Mouse (Mus musculus): ENCODE data around the gene Smg1. TPM values are rescaled to one million over a fixed set of nuclear protein-coding genes. Genes with fewer than 3 reads are reported as not detected.
A peak's percentile ranks its signal among the peaks of the same experiment; 100 is the strongest.
"Not testable (repeated sequence)": the region's sequence is repeated elsewhere in the genome, so short reads cannot be mapped to it uniquely, and the experiment has no call there.

Smg1 gene
- polyA plus RNA-seq, 1 experiment from 2014 or later = 17.4 TPM

DNA sequence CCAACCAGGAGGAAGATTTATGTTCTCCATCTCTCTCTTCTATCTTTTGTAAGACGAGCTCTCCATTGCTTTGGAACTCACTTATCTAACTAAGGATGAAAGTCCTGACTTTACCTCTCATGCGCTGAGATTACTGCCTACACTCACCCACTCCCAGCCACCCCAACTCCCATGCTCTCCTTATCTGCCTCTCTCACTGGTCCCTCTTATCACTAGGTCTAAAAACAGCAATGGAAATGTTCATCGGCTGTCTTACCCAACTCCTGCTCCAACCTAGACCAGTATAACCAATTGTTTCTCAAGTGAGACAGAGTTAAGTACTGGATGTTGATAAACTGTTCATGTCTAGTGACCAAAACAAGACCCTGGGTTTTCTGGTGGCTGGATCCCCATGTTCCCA is 62.3 kb downstream of the Smg1 start:
- H3K27ac ChIP-seq (ENCODE audit: low read depth, low read length) = no peak overlapping the region
- H3K4me3 ChIP-seq (ENCODE audit: low read depth, low read length) = no peak overlapping the region
- no peak overlapping the region for H3K4me2 ChIP-seq
- DNase-seq (ENCODE audit: low spot score, missing footprints) (peak; percentile 60), ATAC-seq (ENCODE audit: low FRiP score) (no peak)
- H3K9me3 ChIP-seq (ENCODE audit: control insufficient read depth, low read length) = no peaks in the 10 kb centered on the region
- WGBS = 92% methylated on average over 3 of the region's 3 CpGs
- no peaks in the 10 kb centered on the region for H3K4me1 ChIP-seq (ENCODE audit: control insufficient read depth, insufficient read depth, low read length)
- no peak overlapping the region for H3K9ac ChIP-seq (ENCODE audit: low read length)
- no peaks in the 10 kb centered on the region for H3K27me3 ChIP-seq (ENCODE audit: control insufficient read depth, insufficient read depth, low read length)
- H3K36me3 ChIP-seq (ENCODE audit: control insufficient read depth, insufficient read depth, low read length) = peaks cover 6% of the 10 kb centered on the region

GRCm38 (mm10) chr7:118179782-118180181 is 63.7 kb downstream of the Smg1 start:
- ATAC-seq (ENCODE audit: low FRiP score) (no peak), DNase-seq (ENCODE audit: low spot score, missing footprints) (peak; percentile 73)
- H3K36me3 ChIP-seq (ENCODE audit: control insufficient read depth, insufficient read depth, low read length) = peaks cover 5% of the 10 kb centered on the region
- H3K4me1 ChIP-seq (ENCODE audit: control insufficient read depth, insufficient read depth, low read length) = no peaks in the 10 kb centered on the region
- H3K27ac ChIP-seq (ENCODE audit: low read depth, low read length) = no peak overlapping the region
- H3K4me2 ChIP-seq = no peak overlapping the region
- no peak overlapping the region for H3K9ac ChIP-seq (ENCODE audit: low read length)
- WGBS = 76% methylated on average over 3 of the region's 3 CpGs
- no peaks in the 10 kb centered on the region for H3K9me3 ChIP-seq (ENCODE audit: control insufficient read depth, low read length)
- H3K27me3 ChIP-seq (ENCODE audit: control insufficient read depth, insufficient read depth, low read length) = no peaks in the 10 kb centered on the region
- no peak overlapping the region for H3K4me3 ChIP-seq (ENCODE audit: low read depth, low read length)

DNA sequence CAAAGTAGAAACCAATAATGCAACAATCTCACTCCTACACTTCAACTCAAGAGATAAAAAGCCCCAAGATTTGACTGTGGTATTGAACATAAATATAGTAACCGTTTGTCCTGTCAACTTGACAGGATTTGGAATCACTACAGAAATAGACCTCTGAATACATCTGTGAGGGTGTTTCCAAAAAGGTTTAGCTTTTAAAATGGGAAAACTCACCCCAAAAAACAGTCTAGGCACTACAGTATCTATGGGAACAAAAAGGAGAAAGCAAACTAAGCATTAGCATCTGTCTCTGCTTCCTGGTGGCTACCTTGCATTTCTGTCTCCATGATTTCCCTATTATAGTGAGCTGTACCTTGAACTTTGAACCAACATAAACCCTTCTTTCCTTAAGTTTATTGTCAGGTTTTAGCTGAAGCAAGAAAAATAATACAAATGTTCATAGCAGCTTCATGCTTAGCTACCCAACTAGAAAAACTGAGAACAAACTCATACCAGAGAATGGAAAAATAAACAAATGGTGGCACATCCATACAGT is 67.6 kb downstream of the Smg1 start:
- Histone ChIP-seq H3K27me3 (ENCODE audit: control insufficient read depth, insufficient read depth, low read length) (no peaks in the 10 kb centered on the region), H3K9me3 (ENCODE audit: control insufficient read depth, low read length) (no peaks in the 10 kb centered on the region), H3K27ac (ENCODE audit: low read depth, low read length) (no peak overlapping the region), H3K4me1 (ENCODE audit: control insufficient read depth, insufficient read depth, low read length) (no peaks in the 10 kb centered on the region), H3K4me3 (ENCODE audit: low read depth, low read length) (no peak overlapping the region), H3K9ac (ENCODE audit: low read length) (no peak overlapping the region), H3K36me3 (ENCODE audit: control insufficient read depth, insufficient read depth, low read length) (peaks cover 8% of the 10 kb centered on the region), H3K4me2 (no peak overlapping the region)
- peak; percentile 54 for DNase-seq (ENCODE audit: low spot score, missing footprints)
- 89% methylated on average over 1 of the region's 1 CpGs for WGBS
- ATAC-seq (ENCODE audit: low FRiP score) = no peak

- H3K4me1 ChIP-seq (ENCODE audit: control insufficient read depth, insufficient read depth, low read length); H3K4me2 ChIP-seq; H3K27ac ChIP-seq (ENCODE audit: low read depth, low read length); DNase-seq (ENCODE audit: low spot score, missing footprints); H3K4me3 ChIP-seq (ENCODE audit: low read depth, low read length); ATAC-seq (ENCODE audit: low FRiP score); H3K9me3 ChIP-seq (ENCODE audit: control insufficient read depth, low read length); H3K9ac ChIP-seq (ENCODE audit: low read length); H3K36me3 ChIP-seq (ENCODE audit: control insufficient read depth, insufficient read depth, low read length); H3K27me3 ChIP-seq (ENCODE audit: control insufficient read depth, insufficient read depth, low read length): not testable (repeated sequence)
- 86% methylated on average over 2 of the region's 2 CpGs for whole genome bisulfite sequencing
Measured at GRCm38 (mm10) chr7:118170125-118170524, 73.3 kb downstream of the Smg1 start.

- ATAC-seq (ENCODE audit: low FRiP score) (no peak), DNase-seq (ENCODE audit: low spot score, missing footprints) (peak; percentile 74)
- WGBS = 94% methylated on average over 8 of the region's 8 CpGs
- Histone ChIP-seq H3K4me3 (ENCODE audit: low read depth, low read length) (no peak overlapping the region), H3K4me1 (ENCODE audit: control insufficient read depth, insufficient read depth, low read length) (no peaks in the 10 kb centered on the region), H3K27ac (ENCODE audit: low read depth, low read length) (no peak overlapping the region), H3K4me2 (no peak overlapping the region), H3K36me3 (ENCODE audit: control insufficient read depth, insufficient read depth, low read length) (peaks cover 5% of the 10 kb centered on the region), H3K9me3 (ENCODE audit: control insufficient read depth, low read length) (no peaks in the 10 kb centered on the region), H3K27me3 (ENCODE audit: control insufficient read depth, insufficient read depth, low read length) (no peaks in the 10 kb centered on the region), H3K9ac (ENCODE audit: low read length) (no peak overlapping the region)
Measured at GRCm38 (mm10) chr7:118163006-118163405, 80.5 kb downstream of the Smg1 start.

GRCm38 (mm10) chr7:118160121-118160520 is 83.3 kb downstream of the Smg1 start:
- peaks cover 2% of the 10 kb centered on the region; the same call in 1 of the 2 replicates for H3K36me3 ChIP-seq (ENCODE audit: control insufficient read depth, insufficient read depth, low read length)
- H3K4me3 ChIP-seq (ENCODE audit: low read depth, low read length) = no peak overlapping the region
- H3K9me3 ChIP-seq (ENCODE audit: control insufficient read depth, low read length) = no peaks in the 10 kb centered on the region
- no peak overlapping the region for H3K9ac ChIP-seq (ENCODE audit: low read length)
- no peak overlapping the region for H3K4me2 ChIP-seq
- ATAC-seq (ENCODE audit: low FRiP score) (no peak), DNase-seq (ENCODE audit: low spot score, missing footprints) (peak; percentile 17)
- H3K27ac ChIP-seq (ENCODE audit: low read depth, low read length) = no peak overlapping the region
- no peaks in the 10 kb centered on the region for H3K27me3 ChIP-seq (ENCODE audit: control insufficient read depth, insufficient read depth, low read length)
- 100% methylated on average over 3 of the region's 3 CpGs for WGBS
- no peaks in the 10 kb centered on the region for H3K4me1 ChIP-seq (ENCODE audit: control insufficient read depth, insufficient read depth, low read length)

DNA sequence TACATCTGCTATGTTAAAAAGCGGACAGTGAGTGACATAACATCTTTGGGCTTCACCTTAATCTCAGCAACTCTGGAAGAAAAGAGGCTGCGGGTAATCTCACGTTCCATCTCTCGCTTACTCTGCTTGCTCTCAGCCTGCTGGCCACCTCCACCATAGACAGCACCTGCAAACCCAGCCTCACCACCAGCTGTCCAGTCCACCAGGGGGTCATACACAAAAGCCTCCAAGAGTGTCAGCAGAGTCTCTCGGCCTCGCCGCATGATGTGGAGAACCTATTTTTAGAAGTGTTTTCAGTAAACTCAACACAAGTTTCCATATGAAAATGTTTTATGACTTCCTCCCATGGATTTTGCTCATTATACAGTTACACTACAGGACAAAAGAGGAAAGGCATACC is 87.0 kb downstream of the Smg1 start:
- H3K4me3 ChIP-seq (ENCODE audit: low read depth, low read length) = no peak overlapping the region
- DNase-seq (ENCODE audit: low spot score, missing footprints) (peak; percentile 4), ATAC-seq (ENCODE audit: low FRiP score) (no peak)
- no peaks in the 10 kb centered on the region for H3K4me1 ChIP-seq (ENCODE audit: control insufficient read depth, insufficient read depth, low read length)
- 91% methylated on average over 7 of the region's 7 CpGs for WGBS
- H3K9me3 ChIP-seq (ENCODE audit: control insufficient read depth, low read length) = no peaks in the 10 kb centered on the region
- H3K4me2 ChIP-seq = no peak overlapping the region
- H3K9ac ChIP-seq (ENCODE audit: low read length) = no peak overlapping the region
- peaks cover 15% of the 10 kb centered on the region for H3K36me3 ChIP-seq (ENCODE audit: control insufficient read depth, insufficient read depth, low read length)
- H3K27ac ChIP-seq (ENCODE audit: low read depth, low read length) = no peak overlapping the region
- no peaks in the 10 kb centered on the region for H3K27me3 ChIP-seq (ENCODE audit: control insufficient read depth, insufficient read depth, low read length)

- ATAC-seq (ENCODE audit: low FRiP score) (no peak), DNase-seq (ENCODE audit: low spot score, missing footprints) (no peak)
- 97% methylated on average over 6 of the region's 6 CpGs for WGBS
- H3K27ac ChIP-seq (ENCODE audit: low read depth, low read length) = no peak overlapping the region
- no peaks in the 10 kb centered on the region for H3K9me3 ChIP-seq (ENCODE audit: control insufficient read depth, low read length)
- H3K4me2 ChIP-seq = no peak overlapping the region
- no peak overlapping the region for H3K4me3 ChIP-seq (ENCODE audit: low read depth, low read length)
- no peaks in the 10 kb centered on the region for H3K27me3 ChIP-seq (ENCODE audit: control insufficient read depth, insufficient read depth, low read length)
- H3K36me3 ChIP-seq (ENCODE audit: control insufficient read depth, insufficient read depth, low read length) = peaks cover 15% of the 10 kb centered on the region
- H3K9ac ChIP-seq (ENCODE audit: low read length) = no peak overlapping the region
- no peaks in the 10 kb centered on the region for H3K4me1 ChIP-seq (ENCODE audit: control insufficient read depth, insufficient read depth, low read length)
Measured at GRCm38 (mm10) chr7:118154150-118154549, 89.3 kb downstream of the Smg1 start.

- Histone ChIP-seq H3K4me1 (ENCODE audit: control insufficient read depth, insufficient read depth, low read length) (no peaks in the 10 kb centered on the region), H3K36me3 (ENCODE audit: control insufficient read depth, insufficient read depth, low read length) (peaks cover 15% of the 10 kb centered on the region; the same call in 1 of the 2 replicates), H3K27ac (ENCODE audit: low read depth, low read length) (no peak overlapping the region), H3K9ac (ENCODE audit: low read length) (no peak overlapping the region), H3K4me2 (no peak overlapping the region), H3K9me3 (ENCODE audit: control insufficient read depth, low read length) (no peaks in the 10 kb centered on the region), H3K4me3 (ENCODE audit: low read depth, low read length) (no peak overlapping the region), H3K27me3 (ENCODE audit: control insufficient read depth, insufficient read depth, low read length) (no peaks in the 10 kb centered on the region)
- peak; percentile 41 for DNase-seq (ENCODE audit: low spot score, missing footprints)
- WGBS = 77% methylated on average over 3 of the region's 3 CpGs
- ATAC-seq (ENCODE audit: low FRiP score) = no peak
Measured at GRCm38 (mm10) chr7:118143602-118144001, 99.9 kb downstream of the Smg1 start.
